Mouse (Mus musculus) macrophage (primary cell): ENCODE measurements around the gene Grb14. TPM values are rescaled to one million over a fixed set of nuclear protein-coding genes. Genes with fewer than 3 reads are reported as not detected.

Source experiments
- H3K27ac ChIP-seq: fragments of 350-480 bp; formaldehyde crosslinking; 2 replicates; pipeline ENCODE4 v1.9.0; 2021
- H3K36me3 ChIP-seq: fragments of 350-480 bp; formaldehyde crosslinking; 2 replicates; pipeline ENCODE4 v1.9.0; 2021; ENCODE audit errors: inconsistent target
- H3K4me3 ChIP-seq: fragments of 350-480 bp; formaldehyde crosslinking; 2 replicates; pipeline ENCODE4 v1.9.0; 2021; ENCODE audit errors: inconsistent target
- H3K79me2 ChIP-seq: fragments of 350-480 bp; formaldehyde crosslinking; 2 replicates; pipeline ENCODE4 v1.9.0; 2021; ENCODE audit errors: inconsistent target
- WGBS: methylation state at CpG from one replicate; pipeline ENCODE4 v1.1.7; 2026; ENCODE audit warnings: inconsistent platforms; ENCODE audit not compliant: missing documents; 5-methylcytosine and 5-hydroxymethylcytosine counted together
- polyA plus RNA-seq: library from polyadenylated mRNA; stranded (reverse); fragments of 250-400 nt; gene quantifications from 3 replicates; pipeline ENCODE4 v1.2.4, GENCODE M21; 2018; ENCODE audit warnings: inconsistent platforms

Grb14 gene
- polyA plus RNA-seq, 1 experiment from 2014 or later, result not detected

GRCm38 (mm10) chr2:65007396-65007795 is 17.4 kb downstream of the Grb14 start:
- Histone ChIP-seq H3K27ac (no peak overlapping the region), H3K4me3 (no peak overlapping the region), H3K36me3 (no peaks in the 10 kb centered on the region), H3K79me2 (no peaks in the 10 kb centered on the region)
- 89% methylated on average over 2 of the region's 2 CpGs for WGBS

- Histone ChIP-seq H3K36me3 (no peaks in the 10 kb centered on the region), H3K27ac (no peak overlapping the region), H3K4me3 (no peak overlapping the region), H3K79me2 (no peaks in the 10 kb centered on the region)
Measured at GRCm38 (mm10) chr2:65005044-65005443, 19.7 kb downstream of the Grb14 start.

- H3K27ac ChIP-seq, result no peak overlapping the region
- no peak overlapping the region for H3K4me3 ChIP-seq
- no peaks in the 10 kb centered on the region for H3K36me3 ChIP-seq
- 43% methylated on average over 2 of the region's 2 CpGs for WGBS
- H3K79me2 ChIP-seq, result no peaks in the 10 kb centered on the region
Measured at GRCm38 (mm10) chr2:65003433-65003832, 21.4 kb downstream of the Grb14 start.

- Histone ChIP-seq H3K36me3 (no peaks in the 10 kb centered on the region), H3K79me2 (no peaks in the 10 kb centered on the region), H3K27ac (no peak overlapping the region), H3K4me3 (no peak overlapping the region)
- 96% methylated on average over 3 of the region's 3 CpGs for WGBS
Measured at GRCm38 (mm10) chr2:65002631-65003030, 22.2 kb downstream of the Grb14 start.

- no peaks in the 10 kb centered on the region for H3K79me2 ChIP-seq
- WGBS, result 91% methylated on average over 2 of the region's 2 CpGs
- H3K36me3 ChIP-seq, result no peaks in the 10 kb centered on the region
- H3K27ac ChIP-seq, result no peak overlapping the region
- H3K4me3 ChIP-seq, result no peak overlapping the region
Measured at GRCm38 (mm10) chr2:64995048-64995447, 29.7 kb downstream of the Grb14 start.

GRCm38 (mm10) chr2:64989426-64990187 is 35.2 kb downstream of the Grb14 start:
- Histone ChIP-seq H3K27ac (no peak overlapping the region), H3K36me3 (no peaks in the 10 kb centered on the region), H3K4me3 (no peak overlapping the region), H3K79me2 (no peaks in the 10 kb centered on the region)
- 100% methylated on average over 2 of the region's 2 CpGs for WGBS

- H3K27ac ChIP-seq, result no peak overlapping the region
- no peak overlapping the region for H3K4me3 ChIP-seq
- H3K79me2 ChIP-seq, result no peaks in the 10 kb centered on the region
- WGBS, result 97% methylated on average over 3 of the region's 3 CpGs
- H3K36me3 ChIP-seq, result no peaks in the 10 kb centered on the region
Measured at GRCm38 (mm10) chr2:64987782-64988181, 37.0 kb downstream of the Grb14 start.

GRCm38 (mm10) chr2:64975546-64975945 is 49.2 kb downstream of the Grb14 start:
- Histone ChIP-seq H3K27ac (no peak overlapping the region), H3K36me3 (no peaks in the 10 kb centered on the region), H3K79me2 (no peaks in the 10 kb centered on the region), H3K4me3 (no peak overlapping the region)
- WGBS, result 88% methylated on average over 5 of the region's 5 CpGs

GRCm38 (mm10) chr2:64974549-64974948 is 50.2 kb downstream of the Grb14 start:
- Histone ChIP-seq H3K36me3 (no peaks in the 10 kb centered on the region), H3K27ac (no peak overlapping the region), H3K79me2 (no peaks in the 10 kb centered on the region), H3K4me3 (no peak overlapping the region)
- WGBS, result 90% methylated on average over 2 of the region's 2 CpGs

- WGBS, result 95% methylated on average over 10 of the region's 10 CpGs
- H3K79me2 ChIP-seq, result no peaks in the 10 kb centered on the region
- no peak overlapping the region for H3K4me3 ChIP-seq
- H3K36me3 ChIP-seq, result no peaks in the 10 kb centered on the region
- no peak overlapping the region for H3K27ac ChIP-seq
Measured at GRCm38 (mm10) chr2:64973819-64974441, 50.9 kb downstream of the Grb14 start.

GRCm38 (mm10) chr2:64973125-64973524 is 51.7 kb downstream of the Grb14 start:
- Histone ChIP-seq H3K27ac (no peak overlapping the region), H3K4me3 (no peak overlapping the region), H3K79me2 (no peaks in the 10 kb centered on the region), H3K36me3 (no peaks in the 10 kb centered on the region)
- WGBS, result 93% methylated on average over 1 of the region's 1 CpGs

- Histone ChIP-seq H3K4me3 (no peak overlapping the region), H3K36me3 (no peaks in the 10 kb centered on the region), H3K79me2 (no peaks in the 10 kb centered on the region), H3K27ac (no peak overlapping the region)
- 65% methylated on average over 5 of the region's 5 CpGs for WGBS
Measured at GRCm38 (mm10) chr2:64971828-64972227, 53.0 kb downstream of the Grb14 start.

- no peaks in the 10 kb centered on the region for H3K79me2 ChIP-seq
- no peak overlapping the region for H3K27ac ChIP-seq
- 92% methylated on average over 8 of the region's 8 CpGs for WGBS
- no peaks in the 10 kb centered on the region for H3K36me3 ChIP-seq
- no peak overlapping the region for H3K4me3 ChIP-seq
Measured at GRCm38 (mm10) chr2:64970992-64971391, 53.8 kb downstream of the Grb14 start.

GRCm38 (mm10) chr2:64966893-64967444 is 57.8 kb downstream of the Grb14 start:
- H3K4me3 ChIP-seq, result no peak overlapping the region
- 95% methylated on average over 6 of the region's 6 CpGs for WGBS
- H3K27ac ChIP-seq, result no peak overlapping the region
- no peaks in the 10 kb centered on the region for H3K36me3 ChIP-seq
- H3K79me2 ChIP-seq, result no peaks in the 10 kb centered on the region

GRCm38 (mm10) chr2:64966323-64966722 is 58.5 kb downstream of the Grb14 start:
- 90% methylated on average over 6 of the region's 6 CpGs for WGBS
- Histone ChIP-seq H3K79me2 (no peaks in the 10 kb centered on the region), H3K4me3 (no peak overlapping the region), H3K36me3 (no peaks in the 10 kb centered on the region), H3K27ac (no peak overlapping the region)
